Mouse (Mus musculus): ENCODE data around the gene Sfrp5.

The Sfrp5 gene

DNA sequence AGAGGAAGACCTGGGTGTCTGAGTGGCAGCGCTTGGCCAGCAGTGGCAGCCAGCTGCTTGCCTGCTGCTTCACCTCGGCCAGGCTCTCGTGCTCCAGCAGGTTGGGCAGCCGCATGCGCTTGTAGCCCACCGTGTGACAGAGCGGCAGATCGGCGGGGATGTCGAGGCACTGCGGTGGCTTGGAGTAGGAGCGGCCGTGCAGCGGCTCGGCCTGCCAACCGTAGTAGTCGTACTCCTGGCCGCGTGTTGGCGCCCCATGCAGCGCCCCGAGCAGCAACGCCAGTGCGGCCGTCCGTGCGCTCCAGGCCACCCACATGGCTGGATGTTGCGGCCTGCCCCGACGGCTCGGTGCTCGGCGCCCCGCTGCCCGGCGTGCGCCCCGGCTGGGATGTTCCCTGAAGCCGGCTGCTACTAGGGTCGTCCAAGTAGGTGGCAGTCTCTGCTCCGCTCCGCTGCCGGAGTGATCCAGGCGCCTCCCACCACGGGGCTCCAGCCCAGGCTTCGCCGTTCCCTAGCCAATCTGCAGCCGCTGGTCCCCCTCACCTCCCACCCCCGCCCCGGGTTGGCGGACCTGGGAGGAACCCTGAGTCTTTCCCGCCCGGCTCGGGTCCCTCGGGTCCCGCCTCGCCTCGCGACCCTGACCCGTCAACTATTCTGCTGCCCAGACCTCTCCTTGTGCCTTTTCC is at the start of gene Sfrp5:
Sfrp5 (minus strand) TSS at position 557 of the 686 bp plus-strand sequence.
- peak; percentile 93 for DNase-seq

DNA sequence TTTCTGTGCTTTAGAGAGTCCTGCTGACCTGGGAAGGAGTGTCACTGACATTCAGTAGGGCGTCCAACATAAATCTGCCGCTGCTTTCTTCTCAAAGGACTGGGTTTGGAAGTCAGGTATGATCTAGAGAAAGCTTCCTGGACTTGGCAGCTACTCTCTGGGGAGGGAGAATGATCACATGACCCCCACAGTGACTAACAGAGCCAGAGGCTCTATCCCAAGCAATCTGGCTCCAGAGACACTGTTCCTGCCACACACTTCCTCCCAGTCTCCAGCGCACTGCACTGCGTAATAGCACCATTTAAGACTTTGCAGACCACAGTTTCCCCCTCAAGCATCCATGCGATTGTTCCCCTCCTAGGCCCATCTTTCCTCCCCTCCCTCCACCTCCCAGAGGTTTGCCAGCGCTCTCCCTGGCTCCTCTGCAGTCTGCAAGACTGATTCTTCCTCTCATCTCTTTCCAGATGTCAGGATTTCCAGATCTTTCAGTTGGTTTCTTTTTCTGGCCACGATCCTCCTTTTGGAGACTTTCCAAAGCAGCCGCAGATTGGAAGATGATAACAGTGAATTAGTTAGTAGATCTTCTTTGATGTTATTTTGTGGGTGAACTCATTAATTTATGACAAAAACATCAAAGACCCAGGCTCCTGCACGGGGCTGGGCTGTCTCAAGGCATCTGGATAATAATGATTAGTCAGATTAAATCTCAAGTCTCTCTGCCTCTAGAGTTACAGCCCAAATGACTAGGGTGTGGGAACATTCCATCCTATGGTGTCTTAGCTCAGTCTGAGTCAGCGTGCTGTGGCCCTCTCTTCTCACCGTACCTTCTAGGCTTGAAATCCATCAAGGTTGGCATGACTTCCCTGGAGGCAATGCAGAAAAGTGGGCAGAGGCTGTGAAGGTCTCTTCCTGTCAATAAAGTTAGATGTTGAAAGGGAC is 48.2 kb upstream of the Sfrp5 start:
- no peak for DNase-seq

DNA sequence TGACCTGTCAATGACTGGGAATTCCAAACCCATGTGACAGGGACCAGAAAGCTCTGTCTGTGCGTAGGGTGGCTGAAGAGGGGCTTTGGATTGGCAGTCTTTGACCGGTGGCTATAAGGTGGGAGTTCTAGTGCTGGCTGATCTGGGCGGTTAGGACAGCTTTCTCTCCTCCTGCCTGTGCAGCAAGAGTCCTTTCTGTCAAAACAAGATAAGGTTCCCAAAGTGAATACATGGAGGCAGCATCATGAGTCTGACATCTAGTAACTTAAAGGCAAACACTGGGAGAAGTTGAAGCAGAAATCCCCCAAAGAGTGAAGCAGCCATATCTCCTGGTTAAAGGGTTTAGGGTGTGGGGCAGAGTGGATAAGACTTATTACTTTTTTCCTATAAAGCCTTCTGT is 45.5 kb upstream of the Sfrp5 start, which contains the start of gene Golga7b:
Golga7b (plus strand) TSS at position 56 of the 400 bp plus-strand sequence.
- DNase-seq, result no peak

DNA sequence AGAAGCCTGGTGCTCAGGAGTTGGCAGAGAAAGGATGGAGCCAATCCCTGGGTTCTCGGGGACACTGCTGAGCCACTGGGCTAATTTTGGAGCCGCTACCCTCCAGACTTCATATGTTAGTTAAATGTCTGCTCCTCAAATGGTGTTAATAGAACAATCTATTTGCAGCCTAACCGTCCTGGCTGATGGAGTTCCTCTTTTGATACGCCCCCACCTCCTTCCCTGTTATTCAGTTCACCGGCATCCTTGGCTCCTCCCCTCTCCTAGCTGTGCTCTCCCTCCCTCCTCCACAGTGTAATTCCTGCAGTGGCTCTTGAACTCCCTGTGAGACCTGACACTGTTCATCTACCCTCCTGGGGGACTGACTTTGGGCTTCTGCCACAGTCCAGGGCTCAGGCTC is 44.6 kb upstream of the Sfrp5 start:
- no peak for DNase-seq

DNA sequence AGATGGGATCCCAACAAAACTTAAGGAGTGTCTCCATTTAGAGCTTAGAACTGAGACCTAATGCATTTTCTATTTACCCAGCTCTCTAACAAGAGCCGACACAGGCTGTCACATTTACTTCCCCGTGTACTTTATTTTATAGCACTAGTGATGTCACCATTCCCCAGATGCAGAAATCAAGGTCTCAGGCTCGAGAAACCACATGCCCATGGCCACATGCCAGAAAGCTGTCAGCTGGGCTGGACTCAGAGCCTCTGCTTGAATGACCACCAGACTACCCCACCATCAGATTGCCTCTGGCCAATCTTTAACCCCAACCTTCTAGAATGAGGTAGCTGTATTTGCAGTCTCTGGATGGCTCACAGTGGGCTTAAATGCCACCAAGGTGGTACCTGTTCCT is 41.3 kb upstream of the Sfrp5 start:
- DNase-seq, result no peak

DNA sequence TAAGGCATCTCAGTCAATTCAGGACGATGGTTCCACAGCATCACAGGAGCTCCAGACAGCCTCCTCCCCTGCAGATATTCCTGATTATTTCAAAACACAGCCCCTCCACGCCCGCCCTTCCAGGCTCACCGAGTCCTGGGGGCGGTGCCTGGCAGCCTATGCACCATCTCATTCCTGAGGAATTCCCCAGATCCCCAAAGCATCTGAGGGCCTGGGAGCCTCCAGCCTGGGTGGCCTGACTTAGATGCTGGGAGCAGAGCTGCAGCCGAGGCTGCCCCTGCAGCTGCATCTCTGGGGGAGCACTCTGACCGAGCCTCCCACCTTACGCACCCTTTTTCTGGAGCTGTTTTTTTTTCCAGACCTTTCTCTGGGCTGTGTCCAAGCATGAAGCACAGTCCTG is 38.8 kb upstream of the Sfrp5 start:
- no peak for DNase-seq

DNA sequence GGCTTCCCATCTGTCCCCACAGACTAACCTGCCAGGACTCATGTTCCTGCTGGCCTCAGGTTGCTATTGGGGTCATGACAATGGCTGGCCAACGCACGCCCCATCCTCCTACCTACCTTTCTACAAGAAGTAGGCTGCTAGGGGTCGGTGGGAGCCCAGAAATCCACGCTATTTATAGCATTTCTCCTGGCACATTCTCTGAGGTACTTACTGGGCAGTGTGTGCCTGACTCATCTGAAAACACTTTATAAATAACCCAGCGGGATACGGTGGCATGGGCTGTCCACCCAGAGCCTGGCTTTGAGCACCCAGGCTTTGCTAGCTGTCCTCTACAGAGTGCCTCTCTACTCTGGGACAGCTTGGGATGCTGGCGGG is 36.3 kb upstream of the Sfrp5 start:
- peak; percentile 97 for DNase-seq

DNA sequence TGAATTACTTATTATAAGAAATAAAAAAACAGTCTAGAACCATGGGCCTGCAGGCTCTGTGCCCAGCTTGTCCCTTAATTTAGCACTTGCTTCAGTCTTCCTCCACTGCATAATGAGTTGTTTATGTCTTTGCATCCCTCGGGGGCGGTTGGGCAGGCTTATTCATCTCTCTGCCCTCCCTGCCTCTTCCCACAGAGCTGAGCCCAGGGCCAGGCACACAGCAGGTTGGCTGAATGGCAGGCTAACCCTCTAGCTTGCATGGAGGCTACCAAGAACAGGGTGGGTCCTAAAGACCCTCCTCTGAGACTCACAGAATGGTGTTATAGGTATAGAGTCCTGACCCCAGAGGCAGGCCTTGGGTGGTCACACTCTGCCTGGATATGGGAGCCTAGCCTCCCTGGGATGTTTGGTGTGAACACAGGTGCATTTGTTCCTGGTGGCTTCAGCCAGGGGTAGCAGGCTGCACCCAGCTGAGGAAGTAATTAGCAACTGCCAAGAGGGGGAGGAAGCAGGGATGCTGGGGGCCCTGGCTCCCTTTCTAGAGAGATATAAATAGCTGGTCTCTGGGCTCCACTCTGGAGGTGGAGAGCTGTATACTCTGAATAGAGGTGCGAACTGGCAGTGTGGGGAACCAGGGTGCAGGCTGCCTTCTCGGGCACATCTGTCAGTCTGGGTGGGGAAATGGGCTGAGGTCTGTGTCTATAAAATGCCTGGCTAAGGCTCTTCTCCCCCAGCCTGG is 35.7 kb upstream of the Sfrp5 start:
- DNase-seq, result peak; percentile 95

DNA sequence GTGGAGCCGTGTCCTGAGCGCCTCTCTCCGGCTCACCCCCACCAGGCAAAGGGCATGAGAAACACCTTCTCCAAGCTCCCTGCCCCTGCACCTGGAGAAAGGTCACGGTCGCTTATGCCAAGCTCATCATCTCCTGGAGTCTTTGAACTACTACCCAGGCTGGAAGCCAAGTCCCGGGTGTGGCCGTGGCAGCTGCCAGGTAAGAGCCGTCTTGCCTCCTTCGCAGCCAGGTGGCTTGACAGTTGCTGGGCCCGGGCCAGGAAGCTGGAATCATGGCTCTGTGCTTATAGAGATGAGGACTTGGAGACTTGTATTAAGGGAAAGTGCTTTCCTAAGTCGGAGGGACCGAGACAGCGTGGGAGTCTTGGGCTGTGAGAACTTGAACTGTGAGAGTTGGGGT is 28.9 kb upstream of the Sfrp5 start:
- no peak for DNase-seq

DNA sequence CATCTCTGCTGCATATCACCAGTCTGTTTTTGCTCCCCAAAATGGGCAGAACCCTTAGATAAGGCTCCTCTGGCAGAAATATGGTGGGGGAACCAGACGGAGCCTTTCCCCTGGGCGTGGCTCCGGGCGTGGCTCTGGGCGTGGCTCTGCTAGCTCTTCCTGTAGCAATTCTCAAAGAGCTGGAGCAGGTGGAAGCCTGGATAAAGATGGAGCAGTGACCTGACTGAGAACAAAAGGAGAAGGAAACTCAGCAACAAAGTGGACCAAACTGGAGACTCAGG is 28.2 kb upstream of the Sfrp5 start:
- no peak for DNase-seq

DNA sequence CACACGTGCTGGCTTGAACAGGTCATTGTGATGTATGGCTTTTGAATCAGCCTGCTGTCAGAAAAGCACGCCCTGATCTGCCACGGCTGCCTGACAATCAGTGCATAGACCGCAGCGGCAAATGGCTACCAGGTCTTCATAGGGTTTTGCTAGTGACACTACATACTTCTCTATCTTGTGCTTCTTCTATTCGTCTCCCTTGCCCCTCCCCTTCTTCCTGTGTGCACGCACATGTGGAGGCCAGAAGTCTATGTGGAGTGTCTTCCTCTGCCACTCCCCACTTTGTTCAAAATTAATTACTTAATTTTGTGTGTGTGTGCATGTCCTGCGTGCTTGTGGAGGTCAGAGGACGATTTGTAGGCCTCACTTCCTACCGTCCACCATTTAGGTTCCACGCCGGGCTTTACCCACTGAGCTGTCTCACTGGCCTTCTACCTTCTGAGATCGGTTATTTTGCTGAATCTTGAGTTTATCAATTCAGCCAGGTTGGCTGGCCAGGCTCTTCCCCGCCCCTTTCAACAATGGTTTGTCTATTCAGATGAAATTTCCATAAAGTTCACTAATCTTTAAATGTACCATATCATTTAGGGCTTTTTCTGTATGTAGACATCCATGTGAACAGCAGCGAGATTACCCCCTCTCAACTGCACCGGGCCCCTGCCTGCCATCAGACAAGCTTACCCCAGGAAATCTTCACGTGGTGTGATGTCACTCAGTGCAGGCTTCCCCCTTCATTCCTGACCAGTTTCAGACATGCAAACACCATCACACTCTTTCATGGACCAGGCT is 27.6 kb upstream of the Sfrp5 start:
- DNase-seq, result no peak

DNA sequence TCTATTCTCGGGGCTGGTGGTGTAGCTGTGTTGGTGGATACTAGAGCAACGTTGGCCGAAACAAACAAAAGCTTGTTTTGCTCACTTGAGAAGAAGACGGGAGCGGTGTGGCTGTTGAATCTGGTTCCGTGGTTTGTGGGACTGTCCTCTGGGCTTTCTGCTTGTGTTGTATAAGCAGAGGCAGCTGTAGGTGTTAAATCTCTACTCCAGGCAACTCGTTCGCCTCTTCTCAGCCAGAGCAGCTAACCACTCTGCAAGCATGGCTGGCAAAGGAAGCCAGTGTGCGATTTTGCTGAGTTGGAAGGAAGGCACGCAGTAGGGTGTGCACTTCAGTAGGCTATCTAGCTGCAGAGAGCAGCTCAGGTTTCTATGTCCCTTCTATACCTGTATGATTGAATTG is 24.4 kb upstream of the Sfrp5 start:
- DNase-seq, result no peak

DNA sequence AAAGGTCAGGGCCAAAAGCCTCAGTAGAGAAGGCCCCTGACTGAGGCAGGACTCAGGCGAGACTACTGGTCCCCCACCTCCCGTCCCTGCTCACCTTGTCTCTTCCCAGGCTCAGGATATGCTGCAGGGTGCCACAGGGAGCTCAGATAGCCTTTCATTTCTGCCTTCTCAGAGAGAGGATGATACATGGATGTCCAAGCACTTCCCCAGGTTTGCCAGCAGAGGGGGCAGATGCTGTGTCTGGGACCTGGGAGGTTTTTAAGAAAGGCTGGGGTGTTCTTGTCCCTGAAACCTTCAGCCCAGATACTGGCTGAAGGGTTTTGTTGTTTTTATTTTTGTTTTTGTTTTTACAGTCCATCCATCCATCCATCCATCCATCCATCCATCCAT is 15.3 kb upstream of the Sfrp5 start:
- no peak for DNase-seq

DNA sequence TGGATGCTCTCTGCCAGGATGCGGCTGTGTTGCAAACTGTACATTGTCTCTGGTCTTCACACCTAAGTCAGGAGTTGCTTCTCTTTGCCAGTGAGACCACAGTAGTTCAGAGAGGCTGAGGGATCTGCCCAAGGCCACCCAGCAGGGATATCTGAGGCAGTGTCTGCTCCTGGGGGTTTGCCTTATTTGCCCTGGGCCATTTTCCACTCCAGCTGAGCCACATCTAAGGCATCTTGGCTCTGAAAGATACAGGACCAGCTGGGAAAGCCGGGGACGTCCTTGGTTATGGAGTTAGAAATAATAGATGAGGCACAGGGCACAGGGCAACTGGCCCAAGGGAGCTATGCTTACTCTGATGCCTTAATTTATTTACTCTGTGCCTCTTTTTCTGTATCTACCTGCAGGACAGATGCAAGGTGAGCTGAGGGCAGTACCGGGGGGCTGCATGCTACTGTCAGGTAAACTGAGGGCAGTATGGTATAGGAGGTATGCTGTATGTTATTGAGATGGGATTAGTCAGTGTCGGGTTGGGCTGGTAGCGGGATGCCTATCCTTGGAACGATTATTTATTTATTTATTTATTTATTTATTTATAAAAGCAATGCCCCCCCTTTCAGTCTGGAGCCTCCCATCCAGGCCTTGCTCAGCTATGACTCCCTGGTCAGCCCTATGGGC is 14.8 kb upstream of the Sfrp5 start:
- DNase-seq, result no peak

DNA sequence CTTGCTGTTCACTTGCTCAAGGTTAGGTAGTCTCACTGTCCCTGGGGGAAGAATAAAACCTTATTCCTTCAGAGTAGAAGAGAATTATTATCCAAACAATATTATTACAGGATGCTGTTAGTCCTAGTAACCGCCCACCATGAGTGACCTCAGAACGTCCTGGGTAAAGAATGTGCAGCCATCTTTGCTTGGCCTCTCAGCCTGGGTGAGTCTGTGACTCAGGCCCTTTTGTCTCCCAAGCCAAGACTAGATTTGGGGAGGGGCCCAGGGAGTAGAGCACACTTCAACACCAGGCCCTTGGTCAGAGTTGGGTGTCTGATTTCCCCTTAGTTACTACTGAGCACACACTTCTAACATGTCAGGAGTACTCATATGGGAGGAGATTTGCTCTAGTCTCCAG is 12.5 kb upstream of the Sfrp5 start:
- DNase-seq, result no peak

DNA sequence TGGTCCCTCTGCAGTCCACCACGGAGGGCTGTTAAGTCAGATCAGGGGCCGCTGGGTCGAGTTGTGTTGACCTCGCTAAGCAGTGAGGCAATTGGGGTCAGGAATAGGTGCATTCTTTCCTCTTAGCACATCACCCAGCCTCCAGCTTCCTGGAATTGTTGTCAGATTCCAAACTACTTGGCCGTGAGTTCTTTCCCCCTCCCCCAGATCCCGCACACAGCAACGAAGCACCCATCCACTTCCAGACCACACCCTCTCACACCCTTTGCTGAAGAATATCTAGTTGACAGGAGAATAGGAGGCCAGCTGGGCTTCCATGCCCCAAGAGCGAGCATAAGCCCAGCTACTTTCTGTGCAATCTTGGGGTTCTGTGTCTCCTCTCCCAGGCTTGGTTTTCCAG is 9.9 kb upstream of the Sfrp5 start:
- DNase-seq, result no peak

DNA sequence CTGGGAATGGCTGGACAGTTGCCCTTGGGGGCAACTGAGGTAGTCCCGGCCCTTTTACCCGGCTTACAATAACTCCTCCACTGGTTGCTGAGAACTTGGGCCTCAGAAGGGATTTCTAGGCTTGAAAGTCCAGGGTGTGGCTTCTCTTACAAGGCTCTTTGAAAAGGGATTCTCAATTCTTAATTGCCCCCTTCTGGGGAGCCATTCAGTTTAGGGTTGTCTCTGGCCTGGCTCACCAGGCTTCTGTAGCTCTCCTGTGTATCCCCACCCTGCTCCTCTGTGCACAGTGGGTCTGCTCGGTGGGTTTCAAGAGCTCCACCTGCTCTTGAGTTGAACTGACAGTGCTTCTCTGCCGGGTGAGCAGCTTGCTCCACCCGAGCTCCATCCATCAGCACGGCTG is 7.9 kb upstream of the Sfrp5 start:
- no peak for DNase-seq

DNA sequence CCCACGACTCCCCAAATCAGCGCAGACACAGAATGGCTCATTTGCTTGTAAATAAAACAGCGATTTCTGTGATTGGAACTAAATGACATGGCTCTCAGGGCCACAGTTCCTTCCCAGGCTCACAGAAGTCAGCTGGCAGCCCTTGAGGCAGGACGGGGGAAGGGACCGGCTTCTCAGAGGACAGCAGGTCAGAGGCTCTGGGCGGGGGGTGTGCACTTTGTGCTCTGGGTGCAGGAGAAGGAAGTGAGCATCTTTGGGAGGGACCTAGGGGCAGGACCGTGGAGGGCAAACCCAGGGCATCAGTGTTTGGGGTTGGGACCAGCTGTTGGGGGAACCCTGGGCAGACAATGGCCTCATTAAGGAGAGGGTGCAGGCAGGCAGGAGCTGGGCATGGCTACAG is 7.4 kb upstream of the Sfrp5 start:
- no peak for DNase-seq

DNA sequence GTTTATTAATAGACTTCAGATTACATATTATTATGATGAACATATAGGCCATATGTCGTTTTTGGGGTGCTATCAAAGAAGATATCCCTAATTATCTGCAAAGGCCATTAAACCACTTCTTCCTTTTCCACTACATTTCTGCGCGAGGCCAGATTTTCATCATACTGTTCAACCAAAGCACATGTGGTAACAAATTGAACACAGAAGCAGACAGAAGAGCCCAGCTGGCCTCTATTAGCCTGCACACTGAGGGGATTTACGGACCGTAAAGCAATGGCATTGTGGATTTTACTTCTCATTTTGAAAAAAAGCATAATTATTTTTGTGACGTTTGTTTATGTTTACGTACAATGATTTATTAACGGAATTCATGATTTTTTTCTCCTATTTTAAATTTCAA is 3.1 kb upstream of the Sfrp5 start:
- DNase-seq, result no peak

DNA sequence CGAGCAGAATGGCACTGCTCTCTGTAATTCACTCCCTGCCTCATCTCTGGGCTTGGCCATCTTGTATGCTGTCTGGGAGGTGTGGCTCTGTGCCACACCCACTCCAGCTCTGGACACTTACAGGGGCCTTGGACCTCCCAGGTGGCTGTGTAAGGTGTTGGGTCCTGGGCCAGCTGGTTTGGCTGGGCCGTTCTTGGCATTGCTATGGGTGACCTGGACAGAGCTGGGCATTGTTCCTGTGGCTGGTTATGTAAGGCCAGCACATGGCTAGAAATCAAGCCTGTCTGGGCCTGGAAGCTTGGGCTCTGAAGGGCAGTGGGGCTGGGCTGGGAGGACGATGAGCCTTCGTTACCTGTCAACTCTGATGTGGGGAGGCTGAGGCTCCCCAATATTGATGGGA is 2.3 kb upstream of the Sfrp5 start:
- DNase-seq, result peak; percentile 96

DNA sequence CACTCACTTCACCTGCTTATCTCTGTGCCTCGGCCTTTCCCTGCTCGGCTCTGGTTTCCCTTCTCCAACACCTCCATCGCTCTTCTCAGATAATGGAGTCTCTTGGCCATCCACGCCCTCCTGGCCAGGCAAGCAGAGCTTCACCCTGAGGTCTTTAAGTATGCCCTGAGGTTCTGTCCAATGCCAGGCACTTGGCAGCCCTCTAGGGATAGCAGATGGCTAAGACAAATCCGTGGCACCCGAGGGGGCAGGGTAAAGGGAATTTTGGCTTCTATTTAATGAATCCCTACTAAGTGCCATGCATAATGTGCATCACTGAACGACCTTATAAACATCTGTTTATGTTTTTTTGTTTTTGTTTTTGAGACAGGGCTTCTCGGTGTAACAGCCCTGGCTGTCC is 415 bp upstream of the Sfrp5 start:
- DNase-seq, result no peak

DNA sequence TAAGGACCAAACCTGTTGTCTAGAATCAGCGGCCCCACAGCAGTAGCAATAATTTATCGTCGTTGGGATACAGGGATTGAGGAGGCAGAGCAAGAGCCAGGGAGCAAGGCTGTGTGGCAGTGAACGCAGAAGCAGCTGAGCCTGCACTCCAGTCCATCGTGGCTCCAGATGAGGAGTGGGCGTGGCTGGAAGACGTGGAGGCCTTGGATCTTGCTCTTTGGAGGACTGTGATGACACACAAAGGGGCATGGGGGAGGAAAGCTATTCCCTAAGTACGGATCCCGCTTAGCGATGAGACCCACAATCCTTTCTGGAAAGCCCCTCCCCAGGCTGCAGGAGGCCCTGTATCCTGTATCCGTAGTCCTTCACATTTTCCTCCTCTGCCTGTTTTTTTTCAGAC is 4.0 kb downstream of the Sfrp5 start:
- no peak for DNase-seq

DNA sequence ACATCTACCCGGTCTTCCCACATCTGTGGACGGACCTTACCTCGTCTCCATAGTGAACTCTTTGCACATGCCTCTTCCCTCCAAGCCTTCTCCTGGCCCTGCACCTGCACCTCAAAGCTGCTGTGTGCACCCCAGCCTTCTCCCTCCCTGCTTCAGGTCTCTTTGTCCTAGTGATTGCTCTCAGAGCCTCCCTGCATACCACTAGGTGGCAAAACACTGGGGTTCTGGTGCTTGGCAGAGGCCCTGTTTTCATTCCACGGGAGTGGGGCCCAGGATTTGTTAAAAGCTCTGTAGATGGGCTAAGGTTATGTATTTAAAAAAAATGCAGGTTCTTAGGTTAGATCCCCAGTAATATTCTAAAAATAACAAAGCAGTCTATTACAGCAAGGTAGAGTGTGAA is 5.0 kb downstream of the Sfrp5 start:
- DNase-seq, result no peak

Measured in heart, adult 11 months (tissue).